9 mouse cellular contexts compared by ENCODE assay signal in genomic region chr8:95377863-95378291, GRCm38 (mm10). TPM values are rescaled to one million over a fixed set of nuclear protein-coding genes. Genes with fewer than 3 reads are reported as not detected.
DNase-seq lines count a peak whose midpoint lies in the region; ATAC-seq and TF ChIP-seq lines count a peak whose summit lies in the region.
"Had no signal": no experiment of that assay in that cellular context is flagged by ENCODE, and none has a peak within 500 bp of the region (broad histone marks: within the 10 kb centered on the region; RNA-seq: fewer than 3 reads in every experiment).

No protein-coding gene starts in this region.

- H3K27ac ChIP-seq in heart, embryonic 12.5 days (ENCODE audit: poor library complexity, severe bottlenecking) = peak overlapping the region; percentile 89
- H3K27ac ChIP-seq in kidney, postnatal 0 days = peak overlapping the region; percentile 28; the same call in 1 of the 2 replicates
- H3K27ac ChIP-seq in liver, embryonic 11.5 days (ENCODE audit: low read depth, low read length) = no peak overlapping the region
- H3K27ac ChIP-seq: neural tube, embryonic 12.5 days had no signal

- DNase-seq in adrenal gland, postnatal 14 days = peak; percentile 53
- no peak for DNase-seq in adrenal gland, postnatal 25 days
- DNase-seq in kidney, postnatal 0 days (ENCODE audit: low spot score) = peak; percentile 14
- peak; percentile 78 to 91 for DNase-seq in lung, postnatal 4 days
- DNase-seq in Muller cell, postnatal 12 days (ENCODE audit: inconsistent ontology term) = no peak
- DNase-seq in left cerebral cortex, postnatal 4 days = no peak
- no peak for DNase-seq in liver, embryonic 11.5 days (ENCODE audit: low spot score)

- peak overlapping the region; percentile 48 for H3K4me2 ChIP-seq in heart, embryonic 12.5 days
- H3K4me2 ChIP-seq in kidney, postnatal 0 days (ENCODE audit: low read length) = no peak overlapping the region
- H3K4me2 ChIP-seq in liver, embryonic 11.5 days = no peak overlapping the region
- H3K4me2 ChIP-seq: neural tube, embryonic 12.5 days had no signal

- no peaks in the 10 kb centered on the region for H3K27me3 ChIP-seq in heart, embryonic 12.5 days (replicated peaks)
- H3K27me3 ChIP-seq in kidney, postnatal 0 days (ENCODE audit: insufficient read depth, low read length) = no peaks in the 10 kb centered on the region
- no peaks in the 10 kb centered on the region for H3K27me3 ChIP-seq in liver, embryonic 11.5 days (replicated peaks; ENCODE audit: control insufficient read depth, insufficient read depth, low read length)
- H3K27me3 ChIP-seq: neural tube, embryonic 12.5 days had no signal

- H3K4me1 ChIP-seq in heart, embryonic 12.5 days (replicated peaks) = peaks cover 45% of the 10 kb centered on the region
- H3K4me1 ChIP-seq in kidney, postnatal 0 days (replicated peaks; ENCODE audit: insufficient read depth, low read length) = 0 out of 2 replicates have a peak, but pooled peaks cover 7% of the 10 kb centered on the region
- peaks cover 2% of the 10 kb centered on the region; the same call in 1 of the 2 replicates for H3K4me1 ChIP-seq in liver, embryonic 11.5 days (replicated peaks; ENCODE audit: control insufficient read depth, insufficient read depth, low read length)
- H3K4me1 ChIP-seq: neural tube, embryonic 12.5 days had no signal

- intact Hi-C loops in left cerebral cortex, postnatal 4 days (cut with DNase I) = no loop called here

- peak; percentile 74 for ATAC-seq in heart, embryonic 12.5 days (ENCODE audit: insufficient number of reproducible peaks, low FRiP score)
- peak; percentile 45; the same call in 1 of the 2 replicates for ATAC-seq in kidney, postnatal 0 days (replicated peaks; ENCODE audit: low FRiP score, low read depth)
- ATAC-seq in liver, embryonic 11.5 days (replicated peaks; ENCODE audit: low FRiP score) = no peak

- H3K9ac ChIP-seq in heart, embryonic 12.5 days = peak overlapping the region; percentile 38; the same call in 1 of the 2 replicates
- H3K9ac ChIP-seq in kidney, postnatal 0 days (ENCODE audit: low read depth, low read length) = no peak overlapping the region
- no peak overlapping the region for H3K9ac ChIP-seq in liver, embryonic 11.5 days (ENCODE audit: low read depth, low read length)
- H3K9ac ChIP-seq: neural tube, embryonic 12.5 days had no signal

- 10% methylated on average over 7 of the region's 7 CpGs for WGBS in heart, embryonic 12.5 days
- WGBS in kidney, postnatal 0 days = 12% methylated on average over 7 of the region's 7 CpGs
- 32% methylated on average over 7 of the region's 7 CpGs for WGBS in liver, embryonic 11.5 days

- H3K9me3 ChIP-seq in heart, embryonic 12.5 days (replicated peaks) = no peaks in the 10 kb centered on the region
- H3K9me3 ChIP-seq in kidney, postnatal 0 days (replicated peaks; ENCODE audit: low read length) = no peaks in the 10 kb centered on the region
- H3K9me3 ChIP-seq in liver, embryonic 11.5 days (ENCODE audit: control insufficient read depth, low read length) = no peaks in the 10 kb centered on the region
- H3K9me3 ChIP-seq: neural tube, embryonic 12.5 days had no signal

- TF ChIP-seq CTCF in kidney, postnatal 0 days (IDR thresholded peaks at IDR 0.05; ENCODE audit: low read depth) = no peak

- H3K36me3 ChIP-seq in heart, embryonic 12.5 days = peaks cover 16% of the 10 kb centered on the region
- no peaks in the 10 kb centered on the region for H3K36me3 ChIP-seq in kidney, postnatal 0 days (ENCODE audit: insufficient read depth, low read length)
- H3K36me3 ChIP-seq in liver, embryonic 11.5 days (ENCODE audit: control insufficient read depth, insufficient read depth, low read length) = no peaks in the 10 kb centered on the region

- no peak overlapping the region for H3K4me3 ChIP-seq in heart, embryonic 12.5 days
- no peak overlapping the region for H3K4me3 ChIP-seq in kidney, postnatal 0 days (replicated peaks; ENCODE audit: low read depth, low read length)
- H3K4me3 ChIP-seq in liver, embryonic 11.5 days (ENCODE audit: low read depth, low read length) = no peak overlapping the region
- H3K4me3 ChIP-seq: neural tube, embryonic 12.5 days had no signal

RNA-seq across cellular contexts. Expression of gene Mmp15, which starts 25.8 kb away (rescaled TPM):
- total RNA-seq in adrenal gland, postnatal 14 days (2021) = 21.3 and 21.8 TPM in 2 replicates
- total RNA-seq in adrenal gland, postnatal 25 days (2021) = 8.7 and 10.5 TPM in 2 replicates
- 86.0 and 86.6 TPM in 2 replicates for polyA plus RNA-seq in heart, embryonic 12.5 days (2016; fragmentation: Nextera tagmentation; extraction: Ambion mirVana)
- 5.0 and 5.8 TPM in 2 replicates for polyA plus RNA-seq in kidney, postnatal 0 days (2015; fragmentation: Nextera tagmentation; extraction: Ambion mirVana)
- 10 to 100 TPM; 40.0 to 44.2 TPM for total RNA-seq in left cerebral cortex, postnatal 4 days (2021)
- 4.4 and 5.4 TPM in 2 replicates for polyA plus RNA-seq in liver, embryonic 11.5 days (2014; fragmentation: Nextera tagmentation; extraction: Ambion mirVana)

RNA-seq across cellular contexts. Expression of gene Usb1, which starts 45.8 kb away (rescaled TPM):
- total RNA-seq in adrenal gland, postnatal 14 days (2021) = 17.4 and 25.0 TPM in 2 replicates
- total RNA-seq in adrenal gland, postnatal 25 days (2021) = 22.4 and 23.0 TPM in 2 replicates
- polyA plus RNA-seq in heart, embryonic 12.5 days (2016; fragmentation: Nextera tagmentation; extraction: Ambion mirVana) = 25.5 and 26.5 TPM in 2 replicates
- polyA plus RNA-seq in kidney, postnatal 0 days (2015; fragmentation: Nextera tagmentation; extraction: Ambion mirVana) = 42.9 and 45.6 TPM in 2 replicates
- total RNA-seq in left cerebral cortex, postnatal 4 days (2021) = 10 to 100 TPM; 26.5 to 32.8 TPM
- polyA plus RNA-seq in liver, embryonic 11.5 days (2014; fragmentation: Nextera tagmentation; extraction: Ambion mirVana) = 23.5 and 25.3 TPM in 2 replicates

RNA-seq across cellular contexts. Expression of gene Zfp319, which starts 46.1 kb away (rescaled TPM):
- total RNA-seq in adrenal gland, postnatal 14 days (2021) = 10.6 and 11.6 TPM in 2 replicates
- 11.3 and 13.6 TPM in 2 replicates for total RNA-seq in adrenal gland, postnatal 25 days (2021)
- 8.6 and 9.6 TPM in 2 replicates for polyA plus RNA-seq in heart, embryonic 12.5 days (2016; fragmentation: Nextera tagmentation; extraction: Ambion mirVana)
- polyA plus RNA-seq in kidney, postnatal 0 days (2015; fragmentation: Nextera tagmentation; extraction: Ambion mirVana) = 6.3 and 6.6 TPM in 2 replicates
- total RNA-seq in left cerebral cortex, postnatal 4 days (2021) = 10 to 100 TPM; 26.8 to 29.6 TPM
- polyA plus RNA-seq in liver, embryonic 11.5 days (2014; fragmentation: Nextera tagmentation; extraction: Ambion mirVana) = 3.3 and 3.4 TPM in 2 replicates

RNA-seq across cellular contexts. Expression of gene Cfap20, which starts 56.8 kb away (rescaled TPM):
- 46.8 and 47.4 TPM in 2 replicates for total RNA-seq in adrenal gland, postnatal 14 days (2021)
- 53.1 and 58.0 TPM in 2 replicates for total RNA-seq in adrenal gland, postnatal 25 days (2021)
- 151 and 153 TPM in 2 replicates for polyA plus RNA-seq in heart, embryonic 12.5 days (2016; fragmentation: Nextera tagmentation; extraction: Ambion mirVana)
- polyA plus RNA-seq in kidney, postnatal 0 days (2015; fragmentation: Nextera tagmentation; extraction: Ambion mirVana) = 126 and 129 TPM in 2 replicates
- 10 to 100 TPM; 67.5 to 67.7 TPM for total RNA-seq in left cerebral cortex, postnatal 4 days (2021)
- polyA plus RNA-seq in liver, embryonic 11.5 days (2014; fragmentation: Nextera tagmentation; extraction: Ambion mirVana) = 78.7 and 82.2 TPM in 2 replicates

Comparison
In these comparisons a context has a peak if more than half of its experiments do, and no peak if none do; other contexts are left out.
1. DNase-seq: peak in adrenal gland, postnatal 14 days (single experiment), kidney, postnatal 0 days (single experiment) and lung, postnatal 4 days (2 of 2); none in adrenal gland, postnatal 25 days (single experiment), Muller cell, postnatal 12 days (single experiment), left cerebral cortex, postnatal 4 days (single experiment) and liver, embryonic 11.5 days (single experiment).